Mouse (Mus musculus): Measurements from ENCODE around the gene H3f3a. TPM values are rescaled to one million over a fixed set of nuclear protein-coding genes. Genes with fewer than 3 reads are reported as not detected.

H3f3a gene
- total and polyA plus RNA-seq, 3 experiments, result 571 to 1,420 (median 715) TPM

GRCm38 (mm10) chr1:180765393-180765792, 48.4 kb downstream of the H3f3a start (continued):
- TF ChIP-seq CHD1 (IDR thresholded peaks at IDR 0.05; ENCODE audit: low read depth, low read length), result no peak
- TF ChIP-seq RCOR1 (conservative IDR thresholded peaks at IDR 0.05; ENCODE audit: low read depth, low read length), result 0 out of 2 replicates have a peak, but pooled peaks have one; percentile 48
- TF ChIP-seq ZC3H11A (IDR thresholded peaks at IDR 0.05; ENCODE audit: low read depth, low read length), result no peak
- 0 out of 2 replicates have a peak, but pooled peaks have one; percentile 20 for TF ChIP-seq ELF1 (IDR thresholded peaks at IDR 0.05; ENCODE audit: low read depth, low read length)
- TF ChIP-seq E2F4 (IDR thresholded peaks at IDR 0.05; ENCODE audit: insufficient replicate concordance, low read depth, low read length), result no peak
- no peak for TF ChIP-seq UBTF (IDR thresholded peaks at IDR 0.05; ENCODE audit: low read depth, low read length)

GRCm38 (mm10) chr1:180763828-180764227, 49.9 kb downstream of the H3f3a start:
- no peaks in the 10 kb centered on the region for H3K27me3 ChIP-seq (replicated peaks)
- H3K27ac ChIP-seq (ENCODE audit: insufficient read depth, low read depth), result no peak overlapping the region
- H3K36me3 ChIP-seq (replicated peaks in 1 of 2; ENCODE audit: control insufficient read depth in 1 of 2, insufficient read depth in 1 of 2, low read length in 1 of 2), result no peaks in the 10 kb centered on the region
- in situ Hi-C loops (cut with MboI; ENCODE audit: low pct_ligation_motif_present, low pct_unique_long_range_greater_than_20kb, low sequenced_read_pairs), result loop anchor here (5.0 to 25.0 kb wide), 2 partner anchors 42 to 502 kb away; partner anchors contain the start of gene Psen2
- no peak overlapping the region for H3K4me3 ChIP-seq (replicated peaks in 1 of 3; ENCODE audit: low read depth in 2 of 3, low read length in 2 of 3, poor library complexity in 1 of 3)
- no peaks in the 10 kb centered on the region for H3K9me3 ChIP-seq (replicated peaks; ENCODE audit: low read length)
- TF ChIP-seq USF2 (conservative IDR thresholded peaks at IDR 0.05; ENCODE audit: low read depth, low read length), result no peak
- peak; percentile 20; the same call in 1 of the 2 replicates for TF ChIP-seq MEF2A (IDR thresholded peaks at IDR 0.05; ENCODE audit: borderline replicate concordance, low read depth, low read length)
- TF ChIP-seq MAZ (IDR thresholded peaks at IDR 0.05; ENCODE audit: low read depth, low read length), result no peak
- TF ChIP-seq ZNF384 (IDR thresholded peaks at IDR 0.05; ENCODE audit: low read depth, low read length), result no peak
- TF ChIP-seq CTCF (conservative IDR thresholded peaks at IDR 0.05 in 1 of 2, IDR thresholded peaks at IDR 0.05 in 1 of 2; ENCODE audit: low read depth in 2 of 2, low read length in 2 of 2), result peak; percentile 88 to 90
- 0 out of 2 replicates have a peak, but pooled peaks have one; percentile 30 for TF ChIP-seq TCF12 (IDR thresholded peaks at IDR 0.05; ENCODE audit: low read depth, low read length)
- no peak for TF ChIP-seq CHD2 (IDR thresholded peaks at IDR 0.05; ENCODE audit: low read length)
- peak; percentile 80 for TF ChIP-seq SMC3 (IDR thresholded peaks at IDR 0.05; ENCODE audit: low read depth, low read length)
- no peak for TF ChIP-seq ZKSCAN1 (IDR thresholded peaks at IDR 0.05; ENCODE audit: borderline replicate concordance, low read depth, low read length)
- no peak for TF ChIP-seq ETS1 (conservative IDR thresholded peaks at IDR 0.05; ENCODE audit: low read depth, low read length)
- TF ChIP-seq ZC3H11A (IDR thresholded peaks at IDR 0.05; ENCODE audit: low read depth, low read length), result peak; percentile 54
- TF ChIP-seq RAD21 (IDR thresholded peaks at IDR 0.05; ENCODE audit: low read depth, low read length), result peak; percentile 95
- no peak for TF ChIP-seq JUND (conservative IDR thresholded peaks at IDR 0.05; ENCODE audit: low read depth, low read length)
- peaks cover 17 to 33% of the 10 kb centered on the region in 2 experiments for H3K4me1 ChIP-seq (ENCODE audit: control insufficient read depth in 1 of 2, insufficient read depth in 2 of 2)
- H3K79me2 ChIP-seq (replicated peaks; ENCODE audit: control insufficient read depth, extremely low read depth, insufficient read depth, poor library complexity, severe bottlenecking), result no peaks in the 10 kb centered on the region
- dilution Hi-C loops (cut with MboI; ENCODE audit: extremely low pct_ligation_motif_present, extremely low pct_unique_long_range_greater_than_20kb, low sequenced_read_pairs), result no loop called here
- DNase-seq (ENCODE audit: extremely low read depth), result peak; percentile 83
- H3K9ac ChIP-seq (ENCODE audit: insufficient read depth, low read depth), result no peak overlapping the region
- H3K4me2 ChIP-seq (ENCODE audit: insufficient read depth, low read depth, poor library complexity, severe bottlenecking), result 0 out of 2 replicates have a peak overlapping the region, but pooled peaks have one; percentile 10

All from CH12.LX (cell line).